Mouse (Mus musculus): Measurements from ENCODE around the gene Txnip.
"Not testable (repeated sequence)": the region's sequence is repeated elsewhere in the genome, so short reads cannot be mapped to it uniquely, and the experiment has no call there.

Txnip gene

DNA sequence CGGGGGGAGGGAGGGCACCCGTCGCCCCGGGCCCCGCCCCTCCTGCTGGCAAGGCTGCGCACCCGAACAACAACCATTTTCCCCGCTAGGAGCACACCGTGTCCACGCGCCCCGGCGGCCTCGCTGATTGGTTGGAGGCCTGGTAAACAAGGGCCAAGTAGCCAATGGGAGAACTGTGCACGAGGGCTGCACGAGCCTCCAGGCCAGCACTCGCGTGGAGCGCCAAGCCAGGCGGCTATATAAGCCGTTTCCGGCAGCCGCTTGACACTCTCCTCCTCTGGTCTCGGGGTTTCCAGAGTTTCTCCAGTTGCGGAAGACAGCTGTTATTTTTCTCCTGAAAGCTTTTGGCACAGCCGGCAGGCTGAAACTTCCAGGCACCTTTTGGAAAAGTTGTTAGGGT is at the start of gene Txnip:
Gene Txnip (plus strand): TSS at position 264 of the 400 bp plus-strand sequence.
- peak; percentile 99 for DNase-seq

DNA sequence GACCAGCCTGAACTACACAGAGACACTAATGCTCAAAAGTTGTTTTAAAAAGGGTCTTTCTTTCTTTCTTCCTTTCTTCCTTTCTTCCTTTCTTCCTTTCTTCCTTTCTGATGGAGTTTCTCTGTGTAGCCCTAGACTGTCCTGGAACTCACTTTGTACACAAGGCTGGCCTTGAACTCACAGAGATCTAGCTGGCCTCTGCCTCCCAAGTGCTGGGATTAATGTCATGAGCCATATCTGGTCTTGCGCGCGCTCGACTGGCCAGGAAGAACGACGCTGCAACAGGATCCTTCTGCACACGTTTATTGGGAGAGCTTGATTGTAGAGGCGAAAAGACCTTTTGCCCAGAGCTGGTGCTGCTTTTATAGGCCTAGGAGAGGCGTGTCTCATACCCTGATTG is 49.8 kb upstream of the Txnip start:
- DNase-seq = not testable (repeated sequence)

DNA sequence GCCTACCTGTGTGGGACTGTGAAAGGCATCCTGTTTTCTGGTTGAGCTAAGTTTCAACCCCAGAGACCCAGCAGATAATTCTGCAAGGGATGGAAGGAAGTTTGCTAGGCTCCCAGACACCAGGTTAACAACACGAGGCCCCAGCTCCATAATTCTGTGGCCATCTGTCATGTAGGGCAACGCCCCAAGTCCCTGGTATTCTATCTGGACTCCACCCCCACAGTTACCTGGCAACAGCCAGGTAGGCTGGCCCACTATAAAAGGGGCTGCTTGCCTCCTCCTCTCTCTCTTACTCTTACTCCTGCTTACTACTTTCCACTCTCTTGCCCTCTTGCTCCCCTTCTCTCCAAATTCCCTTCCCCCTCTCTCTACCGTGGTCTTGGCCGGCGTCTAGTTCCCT is 37.6 kb upstream of the Txnip start:
- DNase-seq = no peak

DNA sequence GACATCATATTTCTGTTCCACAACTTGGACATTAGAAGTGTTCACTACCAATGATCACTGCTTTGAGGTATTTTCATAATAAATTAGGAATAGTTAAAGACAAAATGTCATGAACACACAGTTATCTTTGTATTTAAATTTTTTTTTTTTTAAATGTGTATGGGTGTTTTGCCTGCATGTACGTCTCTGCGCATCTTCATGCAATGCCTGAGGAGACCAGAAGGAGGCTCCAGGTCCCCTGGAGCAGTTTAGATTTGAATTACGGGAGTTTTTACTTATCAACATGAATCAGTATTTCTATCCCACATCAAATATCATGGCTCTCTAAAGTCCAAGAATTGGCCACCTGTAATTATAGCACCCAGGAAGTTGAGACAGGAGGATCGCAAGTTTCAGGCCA is 35.6 kb upstream of the Txnip start:
- peak; percentile 65 for DNase-seq

DNA sequence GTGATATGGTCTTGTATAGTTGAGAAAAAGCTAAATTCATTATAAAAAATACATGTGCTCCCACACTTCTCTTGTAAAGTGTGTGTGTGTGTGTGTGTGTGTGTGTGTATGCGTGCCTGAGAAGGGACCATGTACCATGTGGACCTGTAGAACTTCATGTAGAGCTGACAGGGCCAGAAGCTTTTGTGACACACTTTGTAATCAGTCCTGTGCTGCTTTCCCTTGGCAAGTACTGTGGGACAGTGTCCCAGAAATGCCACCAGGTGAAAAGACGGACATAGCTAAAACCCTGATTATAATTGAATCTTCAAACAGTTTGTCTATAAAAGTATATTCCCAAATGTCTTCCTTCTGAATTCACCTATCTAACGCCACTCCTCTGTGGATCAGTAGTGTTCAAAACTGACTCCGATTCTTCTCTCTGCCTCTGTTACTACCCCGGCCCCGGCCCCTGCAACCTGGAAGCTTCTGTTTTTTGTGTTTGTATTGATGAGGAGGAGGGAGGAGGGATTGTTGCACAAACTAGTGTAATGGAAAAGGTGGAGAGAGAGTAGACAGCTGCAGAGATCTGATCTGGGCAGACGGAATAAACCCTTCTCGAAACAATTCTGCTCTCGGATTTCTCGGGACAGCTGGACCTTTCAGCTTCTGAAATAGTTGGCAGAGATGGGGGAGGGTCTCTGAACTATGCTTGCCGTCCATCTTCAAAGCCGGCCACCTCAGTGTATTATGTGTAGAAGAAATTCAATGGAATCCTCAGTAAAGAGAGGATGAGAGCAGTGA is 33.5 kb upstream of the Txnip start:
- no peak for DNase-seq

DNA sequence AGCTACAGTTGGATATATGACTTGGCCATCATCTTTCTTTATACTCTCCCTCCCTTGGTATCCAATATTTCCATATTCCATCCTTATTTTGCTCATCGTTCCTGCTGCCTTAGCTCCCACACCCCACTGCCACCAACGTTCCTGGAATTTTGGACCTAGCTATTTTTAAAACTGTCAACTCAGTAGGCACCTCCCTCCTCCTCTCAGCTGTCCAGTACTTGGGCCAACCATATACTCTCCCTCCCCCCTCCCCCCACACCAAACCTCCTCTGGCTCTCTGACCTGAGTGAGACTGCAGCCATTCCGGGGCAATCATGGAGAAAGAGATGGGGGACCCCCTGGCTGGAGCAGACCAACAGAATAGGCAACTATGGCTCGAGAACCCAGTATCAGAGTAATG is 32.8 kb upstream of the Txnip start, which contains the start of gene Hfe2:
Gene Hfe2 (plus strand): TSS at position 259 of the 400 bp plus-strand sequence.
- DNase-seq = no peak

DNA sequence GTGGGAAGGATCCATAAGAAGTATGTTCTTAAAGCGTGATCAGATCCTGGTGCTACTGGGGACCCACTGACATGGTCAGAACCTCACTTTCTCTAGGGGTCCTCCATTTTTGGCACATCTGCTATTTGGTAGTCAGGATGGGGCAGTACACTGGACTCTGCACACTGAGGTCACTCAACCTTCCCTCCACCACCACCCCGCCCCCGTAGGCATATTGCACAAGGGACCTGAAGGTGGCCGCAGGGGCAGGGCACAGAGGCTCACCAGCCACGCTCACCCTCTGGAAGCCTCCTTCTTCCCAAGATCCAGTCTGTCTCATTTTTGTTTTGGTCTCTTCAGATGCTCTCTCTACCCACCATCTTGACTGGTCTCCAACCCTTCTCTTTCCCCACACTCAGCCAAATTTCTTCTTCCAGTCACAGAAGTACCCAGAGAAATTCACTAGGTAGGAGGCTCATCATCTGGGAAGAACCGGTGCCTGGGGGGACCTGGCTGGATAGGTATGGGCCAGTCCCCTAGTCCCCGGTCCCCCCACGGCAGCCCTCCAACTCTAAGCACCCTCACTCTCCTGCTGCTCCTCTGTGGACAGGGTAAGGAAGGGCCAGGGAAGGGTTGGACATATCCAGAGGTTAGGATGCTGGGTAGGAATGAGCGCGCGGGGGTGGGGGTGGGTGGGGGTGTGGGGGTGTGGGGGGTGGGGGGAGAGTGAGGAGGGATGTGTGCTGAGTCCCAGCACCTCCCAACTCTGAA is 31.6 kb upstream of the Txnip start:
- DNase-seq = no peak

DNA sequence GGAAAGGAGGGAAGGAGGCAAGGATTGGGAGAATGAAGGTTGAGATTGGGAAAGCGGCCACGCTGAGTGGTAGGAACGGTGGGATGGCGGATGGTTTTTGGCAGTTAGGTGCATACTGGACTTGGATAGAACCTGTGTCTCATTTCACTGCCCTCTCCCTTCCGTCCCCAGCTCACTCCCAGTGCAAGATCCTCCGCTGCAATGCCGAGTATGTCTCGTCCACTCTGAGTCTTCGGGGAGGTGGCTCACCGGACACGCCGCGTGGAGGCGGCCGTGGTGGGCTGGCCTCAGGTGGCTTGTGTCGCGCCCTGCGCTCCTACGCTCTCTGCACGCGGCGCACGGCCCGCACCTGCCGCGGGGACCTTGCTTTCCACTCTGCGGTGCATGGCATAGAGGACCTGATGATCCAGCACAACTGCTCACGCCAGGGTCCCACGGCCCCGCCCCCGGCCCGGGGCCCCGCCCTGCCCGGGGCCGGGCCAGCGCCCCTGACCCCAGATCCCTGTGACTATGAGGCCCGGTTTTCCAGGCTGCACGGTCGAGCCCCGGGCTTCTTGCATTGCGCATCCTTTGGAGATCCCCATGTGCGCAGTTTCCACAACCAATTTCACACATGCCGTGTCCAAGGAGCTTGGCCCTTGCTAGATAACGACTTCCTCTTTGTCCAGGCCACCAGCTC is 30.8 kb upstream of the Txnip start:
- no peak for DNase-seq

DNA sequence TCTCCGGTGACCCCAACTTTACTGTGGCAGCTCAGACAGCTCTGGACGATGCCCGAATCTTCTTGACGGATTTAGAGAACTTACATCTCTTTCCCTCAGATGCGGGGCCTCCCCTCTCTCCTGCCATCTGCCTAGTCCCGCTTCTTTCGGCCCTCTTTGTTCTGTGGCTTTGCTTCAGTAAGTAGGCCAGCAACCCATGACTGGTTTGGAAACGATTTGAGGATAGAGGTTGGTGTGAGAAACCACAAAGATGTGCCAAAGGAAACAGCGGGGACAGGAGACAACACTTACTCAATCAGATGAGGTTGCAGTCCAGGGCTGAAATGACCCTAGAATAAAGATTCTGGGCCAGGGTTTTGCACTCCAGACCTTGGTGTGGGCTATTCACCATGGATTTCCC is 29.3 kb upstream of the Txnip start:
- DNase-seq = no peak

DNA sequence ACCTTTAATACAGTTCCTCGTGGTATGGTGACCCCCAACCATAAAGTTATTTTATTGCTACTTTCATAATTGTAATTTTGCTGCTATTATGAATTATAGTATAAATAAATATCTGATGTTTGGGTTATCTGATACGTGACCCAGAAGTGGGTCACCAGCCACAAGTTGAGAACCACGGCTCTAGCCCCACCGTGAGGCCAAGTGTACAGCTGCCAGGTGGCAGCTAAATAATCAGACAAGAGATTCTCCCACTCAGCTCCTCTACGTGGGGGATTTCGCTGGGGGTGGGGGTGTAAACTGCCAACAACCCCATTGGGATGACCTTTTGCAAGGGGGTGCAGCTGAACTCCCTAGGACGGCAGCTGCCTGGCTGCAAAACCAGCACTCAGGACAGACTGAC is 25.7 kb upstream of the Txnip start:
- DNase-seq = no peak

DNA sequence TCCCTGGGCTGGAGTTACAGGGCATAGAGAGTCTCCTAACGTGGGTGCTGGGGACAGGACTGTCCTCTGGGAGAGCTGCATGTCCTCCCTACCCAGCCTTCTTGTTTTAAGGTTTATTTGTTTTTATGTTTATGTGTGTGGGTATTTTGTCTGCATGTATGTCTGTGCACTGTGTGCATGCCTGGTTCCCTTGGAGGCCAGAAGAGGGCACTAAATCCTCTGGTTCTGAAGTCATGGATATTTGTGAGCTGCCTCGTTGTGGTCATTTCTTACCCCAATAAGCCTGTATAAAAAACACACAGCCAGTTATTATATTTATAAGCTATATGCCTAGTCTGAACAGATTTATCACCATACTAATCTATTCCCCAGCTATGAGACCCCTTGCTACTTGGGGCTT is 23.5 kb upstream of the Txnip start:
- DNase-seq = no peak

DNA sequence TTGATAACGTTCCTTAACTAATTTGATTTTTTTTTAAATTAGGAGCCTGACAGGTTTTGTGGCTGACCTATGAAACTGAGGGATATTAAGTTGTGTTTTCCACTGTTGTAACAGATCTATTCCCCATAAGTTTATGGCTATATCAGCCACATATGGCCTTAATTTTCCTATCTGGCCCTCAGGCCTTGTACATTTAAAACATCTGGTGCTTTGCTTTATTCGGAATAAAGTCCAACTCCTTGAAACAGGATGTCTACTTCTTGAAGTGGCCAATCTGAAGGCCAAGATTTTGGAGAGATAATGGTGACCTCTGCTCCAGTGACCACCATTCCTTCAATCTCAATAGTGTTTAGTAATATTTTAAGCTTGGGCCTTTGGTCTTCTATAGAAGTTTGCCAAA is 18.4 kb upstream of the Txnip start:
- no peak for DNase-seq

DNA sequence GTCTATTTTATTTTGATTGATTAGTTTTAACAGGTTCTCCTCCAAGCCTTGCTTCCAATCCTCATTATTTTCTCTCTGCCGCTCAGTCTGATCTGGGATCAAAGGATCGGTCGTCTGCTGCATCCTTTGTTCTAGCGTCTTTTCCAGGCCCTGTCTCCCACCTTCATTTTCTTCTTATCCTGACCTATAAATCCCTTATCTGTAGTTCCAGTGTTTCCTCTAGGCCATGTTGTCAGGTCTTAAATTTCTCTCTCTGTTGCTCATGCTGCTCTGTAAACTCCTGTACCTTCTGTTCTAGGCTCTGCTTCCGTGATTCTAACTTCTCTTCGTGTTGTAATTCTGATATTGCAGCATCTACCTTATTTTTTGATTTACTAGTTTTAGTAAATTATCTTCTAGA is 17.0 kb upstream of the Txnip start:
- no peak for DNase-seq

DNA sequence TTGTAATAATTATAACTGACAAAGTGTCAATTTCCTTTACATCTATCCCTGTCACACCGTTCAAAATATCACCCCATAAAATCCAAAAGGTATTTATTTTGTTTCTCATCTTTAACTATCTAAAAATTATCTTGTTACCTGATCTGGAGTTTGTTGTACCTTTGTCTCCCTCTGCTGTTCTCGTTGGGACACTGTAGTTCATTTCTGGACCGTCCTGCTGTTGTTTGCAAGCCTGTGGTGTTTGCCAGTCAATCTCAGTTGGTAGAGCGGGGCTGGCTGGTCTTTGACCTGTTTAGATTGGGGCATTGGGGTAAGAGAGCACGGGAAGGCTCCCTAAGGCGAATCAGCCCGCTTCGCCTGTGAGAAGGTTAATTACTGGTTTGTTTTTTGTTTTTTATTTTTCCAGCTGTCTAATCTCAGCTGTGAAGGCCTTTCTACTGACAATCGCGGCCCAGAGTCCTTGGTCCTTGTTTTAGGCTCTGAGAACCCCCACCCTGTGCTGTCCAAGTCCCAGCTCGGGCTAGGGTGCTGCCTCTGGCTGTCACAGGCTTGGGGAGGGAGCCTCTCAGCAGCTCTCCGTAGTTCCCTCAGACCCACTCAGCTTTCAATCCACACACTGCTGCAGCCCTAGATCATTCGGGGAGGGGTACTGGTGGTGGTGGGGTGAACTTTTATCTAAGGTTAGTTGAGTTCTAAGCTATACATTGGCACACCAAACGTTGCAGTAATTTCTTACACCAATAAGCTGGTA is 16.3 kb upstream of the Txnip start:
- no peak for DNase-seq

DNA sequence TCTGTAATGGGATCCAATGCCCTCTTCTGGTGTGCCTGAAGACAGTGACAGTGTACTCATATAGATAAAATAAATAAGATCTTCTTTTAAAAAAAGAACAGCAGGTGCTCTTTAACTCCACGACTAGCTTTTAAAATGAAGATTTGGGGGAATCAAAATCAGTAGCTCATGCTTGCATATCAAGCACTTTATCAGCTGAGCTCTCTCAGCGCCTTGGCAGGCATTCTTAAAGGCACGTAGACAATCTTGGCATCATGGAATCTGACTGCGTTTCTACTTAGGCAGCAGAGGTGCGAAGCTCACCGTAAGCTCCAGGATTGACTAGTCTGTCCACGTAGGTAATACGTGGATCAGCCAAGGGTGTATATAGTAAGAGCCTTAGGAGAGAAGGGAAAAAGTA is 15.2 kb upstream of the Txnip start:
- DNase-seq = no peak

DNA sequence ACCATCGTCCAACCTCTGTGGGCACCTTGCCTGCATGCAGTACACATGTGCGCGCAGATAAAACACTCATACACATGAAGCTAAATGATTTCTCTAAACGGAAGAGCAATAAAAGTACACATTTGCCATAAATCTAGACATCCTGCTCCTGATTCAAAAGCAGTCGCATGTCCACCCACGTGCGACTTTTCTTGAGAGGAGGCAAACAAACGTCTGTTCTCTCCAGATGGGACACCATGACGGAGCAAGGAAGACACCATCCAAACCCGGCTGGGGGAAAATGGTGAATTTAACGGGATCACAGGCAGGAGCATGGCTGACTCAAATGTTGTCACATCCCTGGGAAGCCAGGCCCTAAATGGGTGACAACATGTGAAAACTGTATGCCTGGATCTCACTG is 14.4 kb upstream of the Txnip start:
- no peak for DNase-seq

DNA sequence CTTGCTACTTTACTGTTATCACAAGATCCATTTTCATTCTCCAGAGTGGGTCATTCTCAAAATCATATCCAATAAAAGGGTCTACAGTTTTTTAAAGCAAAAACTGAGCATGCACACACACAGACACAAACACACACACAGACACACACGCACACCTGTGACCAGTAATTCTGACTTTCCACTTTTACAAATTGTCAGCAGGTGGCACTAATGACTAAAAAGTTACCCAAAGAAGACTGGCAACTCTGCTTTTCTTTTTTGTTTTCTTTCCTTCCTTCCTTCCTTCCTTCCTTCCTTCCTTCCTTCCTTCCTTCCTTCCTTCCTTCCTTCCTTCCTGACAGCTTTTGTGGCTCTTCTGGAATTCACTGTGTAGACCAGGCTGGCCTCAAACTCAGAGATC is 12.2 kb upstream of the Txnip start:
- no peak for DNase-seq

DNA sequence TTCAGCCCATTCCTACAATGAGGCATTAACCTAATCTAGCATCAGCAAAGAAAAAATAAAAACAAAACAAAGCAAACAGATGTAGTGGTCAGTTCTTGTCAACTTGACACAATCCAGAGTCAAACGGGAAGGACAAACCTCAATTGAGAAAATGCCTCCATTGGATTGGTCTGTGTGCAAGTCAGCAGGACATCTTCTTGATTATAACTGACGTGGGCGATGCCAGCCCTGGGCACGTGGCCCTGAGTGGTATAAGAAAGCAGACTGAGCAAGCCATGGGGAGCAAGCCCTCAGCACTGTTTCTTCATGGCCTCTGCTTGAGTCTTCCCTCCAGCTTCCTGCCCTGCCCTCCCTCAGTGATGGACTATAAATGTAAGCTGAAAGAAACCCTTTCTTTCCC is 10.9 kb upstream of the Txnip start:
- DNase-seq = no peak

DNA sequence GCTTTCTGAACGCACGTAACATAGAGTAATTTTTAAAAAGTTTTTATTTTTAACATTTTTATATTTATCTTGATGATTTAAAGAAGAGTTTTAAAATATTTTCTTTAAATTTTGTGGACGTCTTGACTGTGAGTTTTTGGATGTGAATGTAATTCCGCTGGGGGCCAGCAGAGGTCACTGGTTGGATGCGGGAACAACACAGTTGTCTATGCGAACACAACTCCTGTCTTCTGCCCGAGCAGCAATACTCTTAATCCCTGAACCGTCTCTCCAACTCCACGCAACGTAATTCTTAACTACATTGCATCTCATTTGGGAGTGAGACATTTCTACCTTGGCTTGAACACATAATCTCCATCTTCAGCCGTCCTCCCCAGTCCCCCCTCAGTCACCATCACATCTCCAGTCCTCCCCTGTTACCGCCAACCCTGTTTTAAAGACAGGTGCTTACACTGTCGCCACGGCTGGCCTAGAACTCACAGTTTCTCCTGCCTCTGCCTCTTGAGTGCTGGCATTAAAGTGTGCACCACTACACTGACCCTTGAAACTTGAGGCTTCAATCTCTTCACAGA is 10.3 kb upstream of the Txnip start:
- DNase-seq = peak; percentile 89

DNA sequence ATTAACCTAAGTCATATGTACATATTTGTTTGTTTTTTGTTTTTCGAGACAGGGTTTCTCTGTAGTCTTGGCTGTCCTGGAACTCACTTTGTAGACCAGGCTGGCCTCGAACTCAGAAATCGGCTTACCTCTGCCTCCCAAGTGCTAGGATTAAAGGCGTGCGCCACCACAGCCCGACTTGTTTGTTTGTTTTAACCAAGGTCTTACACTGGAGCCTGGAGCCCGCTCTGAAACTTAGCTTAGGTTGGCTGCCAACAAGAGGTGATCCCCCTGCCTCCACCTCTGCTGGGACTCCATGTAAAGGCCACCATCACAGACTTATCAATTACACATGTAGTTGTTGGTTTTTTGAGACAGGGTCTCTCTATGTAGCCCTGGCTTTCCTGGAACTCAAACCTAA is 8.9 kb upstream of the Txnip start:
- no peak for DNase-seq

DNA sequence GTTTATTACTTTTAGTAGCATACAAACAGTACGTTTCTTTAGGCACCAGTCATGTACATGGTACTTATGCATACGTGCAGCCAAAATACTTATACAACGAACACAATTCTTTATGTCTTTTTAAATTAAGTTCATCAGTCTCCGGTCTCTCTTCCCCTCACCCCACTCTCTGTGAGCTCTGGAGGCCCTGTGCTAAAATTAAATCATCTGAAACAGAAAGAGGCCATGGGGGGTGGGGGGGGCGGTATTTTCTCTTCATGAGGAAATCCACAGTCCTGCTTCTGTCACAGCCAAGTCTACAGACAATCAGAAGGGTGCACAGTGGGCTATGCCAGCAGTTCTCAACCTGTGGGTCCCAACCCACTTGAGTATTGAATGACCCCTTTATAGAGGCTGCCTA is 8.4 kb upstream of the Txnip start:
- no peak for DNase-seq

DNA sequence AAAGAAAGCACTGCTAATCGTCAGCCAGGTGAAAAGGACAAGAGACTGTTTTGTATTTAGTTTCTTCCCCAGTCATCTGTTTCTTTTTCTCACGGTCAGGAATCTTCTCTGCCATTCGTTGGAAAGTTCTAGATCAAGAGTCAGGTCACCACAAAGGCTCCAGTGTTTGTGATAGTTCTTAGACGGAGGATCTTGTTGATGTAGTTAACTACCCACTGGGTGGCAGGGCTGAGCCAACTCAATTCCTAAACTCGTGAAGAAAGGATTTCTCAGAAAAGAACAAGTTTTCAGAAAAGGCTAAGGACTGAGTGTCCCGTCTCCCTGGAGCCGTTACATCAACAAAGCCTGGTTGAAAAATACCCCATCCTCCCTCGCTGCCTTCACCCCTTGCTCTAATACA is 6.6 kb upstream of the Txnip start:
- DNase-seq = peak; percentile 77

DNA sequence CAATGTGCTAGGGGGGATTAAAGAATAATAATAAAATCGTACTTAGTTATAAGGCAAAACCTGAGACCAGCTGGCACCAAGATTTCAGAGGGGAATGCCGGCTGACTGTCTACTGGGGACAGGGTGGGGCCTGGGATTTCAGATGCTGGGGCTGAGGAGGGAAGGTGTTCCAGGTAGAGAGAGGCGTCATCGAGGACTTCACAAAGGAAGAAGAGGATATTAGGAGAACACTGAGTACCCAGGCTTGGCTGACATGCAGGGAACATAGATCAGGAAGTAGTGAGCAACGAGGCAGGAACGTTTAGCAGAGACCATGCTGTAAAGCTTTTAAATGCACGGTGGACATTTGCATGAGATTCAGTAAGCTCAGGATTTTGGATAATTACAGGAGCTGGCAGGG is 5.9 kb upstream of the Txnip start:
- DNase-seq = no peak
